Mouse (Mus musculus): Measurements from ENCODE around the gene Zfp189. TPM values are rescaled to one million over a fixed set of nuclear protein-coding genes. Genes with fewer than 3 reads are reported as not detected.
"Not testable (repeated sequence)": the region's sequence is repeated elsewhere in the genome, so short reads cannot be mapped to it uniquely, and the experiment has no call there.

The Zfp189 gene
- polyA plus RNA-seq, 1 experiment from 2014 or later: 11.8 TPM

DNA sequence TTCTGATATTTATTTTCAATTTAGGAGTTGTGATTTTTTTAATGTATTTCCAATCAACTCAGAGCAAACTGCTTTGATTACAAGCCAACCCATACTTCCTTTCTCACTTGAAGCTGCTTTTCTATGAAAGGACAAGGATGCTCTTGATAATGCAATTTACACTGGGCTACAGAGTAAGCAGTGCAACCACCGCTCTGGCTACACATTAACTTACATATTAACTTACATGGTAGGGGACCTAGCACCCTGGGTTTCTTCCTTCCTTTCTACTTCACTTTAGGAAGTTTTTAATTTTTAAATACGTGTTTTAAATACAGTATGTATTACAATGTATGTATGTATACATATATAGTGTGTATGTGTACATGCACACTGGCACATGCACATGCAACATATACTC lies 11.8 kb upstream of the Zfp189 start:
- no peaks in the 10 kb centered on the region for H3K4me1 ChIP-seq (replicated peaks)
- ATAC-seq (ENCODE audit: low FRiP score, low read depth): no peak
- 91% methylated on average over 2 of the region's 2 CpGs for WGBS

DNA sequence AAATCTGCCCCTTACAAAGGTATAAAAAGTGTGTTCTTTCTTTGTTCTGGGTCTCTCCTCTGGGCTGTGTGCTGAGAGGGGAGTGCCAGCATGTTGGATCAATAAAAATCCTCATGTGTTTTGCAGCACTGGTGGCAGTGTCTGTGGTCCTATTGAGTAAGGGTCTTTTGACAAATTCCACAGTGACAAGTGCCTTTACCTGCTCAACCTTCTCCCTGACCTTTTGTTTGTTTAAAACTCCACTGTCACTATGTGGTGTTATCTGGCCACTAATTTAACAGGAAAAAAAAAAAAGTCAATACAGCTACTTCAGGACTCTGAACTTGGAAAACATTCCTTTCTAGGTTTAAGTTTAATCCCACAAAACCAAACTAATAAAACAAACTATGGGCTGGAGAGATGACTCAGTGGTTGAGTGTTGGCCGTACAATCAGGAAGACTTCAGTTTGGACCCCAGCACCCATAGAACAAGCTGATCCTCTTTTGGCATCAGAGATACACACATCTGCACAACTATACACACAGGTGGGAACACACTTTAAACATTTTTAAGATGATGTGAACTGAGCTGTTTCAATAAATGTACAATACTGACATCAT lies 10.6 kb upstream of the Zfp189 start:
- not testable (repeated sequence) for ATAC-seq (ENCODE audit: low FRiP score, low read depth)

More for the DNA sequence above, 11.8 kb upstream of the Zfp189 start:
- no peak overlapping the region for H3K4me3 ChIP-seq
- peaks cover 24% of the 10 kb centered on the region for H3K36me3 ChIP-seq
- H3K27me3 ChIP-seq: no peaks in the 10 kb centered on the region
- no peaks in the 10 kb centered on the region for H3K9me3 ChIP-seq
- H3K27ac ChIP-seq (replicated peaks): no peak overlapping the region
- no peak overlapping the region for H3K9ac ChIP-seq
- no peak overlapping the region for H3K4me2 ChIP-seq

DNA sequence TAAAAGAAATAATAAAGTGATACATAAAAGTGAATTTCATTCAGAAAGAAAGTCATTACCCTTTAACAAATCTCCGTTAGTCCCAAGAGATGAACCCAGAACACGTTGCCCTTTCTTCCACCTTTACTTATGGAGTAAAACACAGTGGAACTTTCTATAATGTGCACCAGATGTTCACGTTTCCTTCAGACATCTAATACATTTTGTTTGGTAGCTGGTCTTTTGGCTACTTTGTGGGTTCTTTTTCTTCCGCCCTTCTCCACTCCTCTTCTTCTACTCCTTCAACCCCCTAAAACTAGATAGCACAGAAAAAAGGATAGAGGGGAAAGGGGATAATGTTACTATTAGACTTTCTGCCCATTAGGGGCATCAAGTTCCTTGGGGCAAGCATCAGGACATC lies 8.3 kb upstream of the Zfp189 start:
- Histone ChIP-seq H3K36me3 (peaks cover 28% of the 10 kb centered on the region), H3K27me3 (no peaks in the 10 kb centered on the region), H3K4me2 (no peak overlapping the region), H3K27ac (replicated peaks) (no peak overlapping the region), H3K4me3 (no peak overlapping the region), H3K4me1 (replicated peaks) (no peaks in the 10 kb centered on the region), H3K9ac (no peak overlapping the region), H3K9me3 (no peaks in the 10 kb centered on the region)
- 90% methylated on average over 4 of the region's 4 CpGs for WGBS
- ATAC-seq (ENCODE audit: low FRiP score, low read depth): no peak

More for the DNA sequence above, 10.6 kb upstream of the Zfp189 start:
- H3K9me3 ChIP-seq; H3K4me2 ChIP-seq; H3K4me3 ChIP-seq; H3K9ac ChIP-seq; H3K27me3 ChIP-seq; H3K4me1 ChIP-seq (replicated peaks); H3K27ac ChIP-seq (replicated peaks): not testable (repeated sequence)
- peaks cover 28% of the 10 kb centered on the region for H3K36me3 ChIP-seq
- 89% methylated on average over 1 of the region's 1 CpGs for WGBS

DNA sequence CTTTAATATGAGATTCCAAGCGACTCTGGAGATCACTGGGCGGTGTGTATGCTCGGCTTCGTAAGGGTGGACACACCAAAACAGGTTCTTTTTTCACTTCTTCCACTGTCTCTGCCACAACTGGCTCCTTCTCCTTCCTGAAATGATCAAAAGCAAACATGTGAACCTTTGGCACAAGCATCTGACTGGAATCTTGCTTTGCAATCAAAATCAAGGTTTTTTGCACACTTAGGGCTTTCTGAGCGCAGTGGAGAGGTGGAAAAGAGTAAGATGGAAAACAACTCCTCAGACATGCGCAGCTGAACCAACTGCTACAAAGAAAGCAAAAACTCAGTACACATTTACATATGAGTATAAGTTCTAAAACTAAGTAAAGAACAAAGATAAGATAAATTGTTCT lies 6.5 kb upstream of the Zfp189 start:
- no peak for ATAC-seq (ENCODE audit: low FRiP score, low read depth)
- H3K4me3 ChIP-seq: no peak overlapping the region
- over 99% methylated on average over 6 of the region's 6 CpGs for WGBS

DNA sequence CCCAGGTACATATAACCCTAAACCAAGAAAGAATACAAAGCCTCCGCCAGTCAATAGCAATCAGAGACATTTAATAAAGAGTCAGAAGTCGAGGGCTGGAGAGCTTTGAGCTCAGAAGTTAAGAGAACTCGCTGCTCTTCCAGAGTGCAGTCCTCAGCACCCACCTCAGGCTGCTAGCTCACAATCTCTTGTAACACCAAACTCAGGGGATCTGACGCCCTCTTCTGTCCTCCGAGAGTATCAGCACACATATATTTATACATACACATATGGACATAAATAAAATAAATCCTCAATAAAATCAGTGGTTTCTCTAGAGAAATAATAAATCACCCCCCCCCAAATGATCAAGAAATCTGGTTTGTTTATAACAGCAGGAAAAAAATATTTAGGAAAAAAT lies 1.5 kb upstream of the Zfp189 start:
- WGBS: 75% methylated on average over 5 of the region's 5 CpGs
- no peaks in the 10 kb centered on the region for H3K27me3 ChIP-seq
- peaks cover 12% of the 10 kb centered on the region for H3K36me3 ChIP-seq
- H3K4me3 ChIP-seq: 0 out of 2 replicates have a peak overlapping the region, but pooled peaks have one; percentile 14
- no peaks in the 10 kb centered on the region for H3K9me3 ChIP-seq
- H3K9ac ChIP-seq: no peak overlapping the region
- ATAC-seq (ENCODE audit: low FRiP score, low read depth): no peak
- H3K27ac ChIP-seq (replicated peaks): no peak overlapping the region
- H3K4me2 ChIP-seq: peak overlapping the region; percentile 78
- peaks cover 39% of the 10 kb centered on the region for H3K4me1 ChIP-seq (replicated peaks)

More for the DNA sequence above, 6.5 kb upstream of the Zfp189 start:
- Histone ChIP-seq H3K27me3 (no peaks in the 10 kb centered on the region), H3K9ac (no peak overlapping the region), H3K4me2 (no peak overlapping the region), H3K27ac (replicated peaks) (no peak overlapping the region), H3K4me1 (replicated peaks) (peaks cover 9% of the 10 kb centered on the region), H3K9me3 (no peaks in the 10 kb centered on the region), H3K36me3 (peaks cover 28% of the 10 kb centered on the region)

DNA sequence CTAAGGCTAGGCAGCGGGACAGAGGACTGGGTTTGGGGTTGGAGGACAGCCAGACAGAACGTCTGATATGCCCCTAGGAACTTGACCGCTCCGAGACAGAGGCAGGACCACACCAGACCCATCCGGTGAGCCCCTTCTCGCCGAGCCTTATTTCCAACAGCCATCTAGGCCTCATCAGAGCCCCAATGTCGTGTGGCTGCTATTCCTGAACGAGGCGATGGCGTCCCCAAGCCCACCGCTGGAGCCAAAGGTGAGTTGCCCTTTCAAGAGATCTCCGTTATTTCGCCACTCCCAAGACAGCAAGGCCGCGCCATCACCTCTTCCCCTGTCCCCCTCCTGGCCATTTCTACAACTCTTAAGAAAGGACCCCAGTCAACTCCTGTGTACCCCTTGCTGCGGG lies 370 bp downstream of the Zfp189 start:
- peaks cover 24% of the 10 kb centered on the region for H3K36me3 ChIP-seq
- no peaks in the 10 kb centered on the region for H3K27me3 ChIP-seq
- WGBS: under 1% methylated on average over 17 of the region's 17 CpGs
- H3K9ac ChIP-seq: peak overlapping the region; percentile 66
- no peak; the same call in 1 of the 2 replicates for ATAC-seq (ENCODE audit: low FRiP score, low read depth)
- H3K4me3 ChIP-seq: peak overlapping the region; percentile 74
- H3K4me1 ChIP-seq (replicated peaks): peaks cover 39% of the 10 kb centered on the region
- no peaks in the 10 kb centered on the region for H3K9me3 ChIP-seq
- H3K4me2 ChIP-seq: peak overlapping the region; percentile 78
- peak overlapping the region; percentile 70 for H3K27ac ChIP-seq (replicated peaks)

DNA sequence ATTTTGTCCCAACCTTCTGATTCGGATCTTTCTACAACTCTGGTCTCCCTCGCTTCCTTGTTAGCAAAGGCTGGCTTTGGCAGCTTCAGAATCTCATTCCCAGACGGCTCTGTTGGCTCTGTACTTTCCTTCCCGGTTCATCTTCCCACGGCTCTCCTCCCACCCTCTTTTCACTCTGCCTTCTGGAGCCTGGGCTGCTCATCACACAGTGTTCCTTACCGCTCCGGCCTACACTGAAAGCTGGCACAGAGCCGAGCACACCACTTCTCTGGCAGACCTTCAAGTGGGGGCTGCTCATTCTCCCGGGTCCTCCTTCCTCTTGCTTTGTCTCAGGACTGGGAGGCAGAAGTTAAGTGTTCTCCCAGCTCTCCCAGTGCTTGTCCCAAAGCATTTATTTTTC lies 1.6 kb downstream of the Zfp189 start:
- Histone ChIP-seq H3K4me1 (replicated peaks) (peaks cover 39% of the 10 kb centered on the region), H3K4me3 (peak overlapping the region; percentile 74; the same call in 1 of the 2 replicates), H3K9me3 (no peaks in the 10 kb centered on the region), H3K27me3 (no peaks in the 10 kb centered on the region), H3K9ac (no peak overlapping the region), H3K4me2 (peak overlapping the region; percentile 78), H3K27ac (replicated peaks) (no peak overlapping the region), H3K36me3 (peaks cover 27% of the 10 kb centered on the region)
- WGBS: 69% methylated on average over 9 of the region's 9 CpGs
- no peak for ATAC-seq (ENCODE audit: low FRiP score, low read depth)

DNA sequence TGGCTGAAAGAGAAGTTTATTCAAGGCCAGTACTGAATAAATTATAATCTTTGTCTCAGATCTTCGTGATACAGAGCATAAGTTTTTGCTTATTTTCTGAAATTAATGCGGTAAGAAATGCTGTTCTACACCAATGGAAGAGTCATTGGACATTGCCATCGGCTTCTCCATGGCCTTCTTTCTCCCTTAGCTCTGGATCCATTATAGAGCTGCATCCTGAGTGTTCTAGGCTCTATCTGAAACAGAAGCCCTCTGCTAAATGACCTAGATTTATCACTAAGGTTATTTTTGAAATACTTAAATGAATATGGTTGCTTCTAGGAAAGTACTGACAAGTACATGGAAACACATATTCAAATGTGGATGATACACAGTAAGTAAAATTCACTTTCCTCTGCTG lies 14.1 kb downstream of the Zfp189 start:
- Histone ChIP-seq H3K9me3 (0 out of 2 replicates have a peak, but pooled peaks cover 4% of the 10 kb centered on the region), H3K27ac (replicated peaks) (no peak overlapping the region), H3K4me1 (replicated peaks) (no peaks in the 10 kb centered on the region), H3K4me3 (no peak overlapping the region), H3K27me3 (no peaks in the 10 kb centered on the region), H3K9ac (no peak overlapping the region), H3K36me3 (peaks cover 30% of the 10 kb centered on the region), H3K4me2 (no peak overlapping the region)
- WGBS: 91% methylated on average over 3 of the region's 3 CpGs
- ATAC-seq (ENCODE audit: low FRiP score, low read depth): no peak

DNA sequence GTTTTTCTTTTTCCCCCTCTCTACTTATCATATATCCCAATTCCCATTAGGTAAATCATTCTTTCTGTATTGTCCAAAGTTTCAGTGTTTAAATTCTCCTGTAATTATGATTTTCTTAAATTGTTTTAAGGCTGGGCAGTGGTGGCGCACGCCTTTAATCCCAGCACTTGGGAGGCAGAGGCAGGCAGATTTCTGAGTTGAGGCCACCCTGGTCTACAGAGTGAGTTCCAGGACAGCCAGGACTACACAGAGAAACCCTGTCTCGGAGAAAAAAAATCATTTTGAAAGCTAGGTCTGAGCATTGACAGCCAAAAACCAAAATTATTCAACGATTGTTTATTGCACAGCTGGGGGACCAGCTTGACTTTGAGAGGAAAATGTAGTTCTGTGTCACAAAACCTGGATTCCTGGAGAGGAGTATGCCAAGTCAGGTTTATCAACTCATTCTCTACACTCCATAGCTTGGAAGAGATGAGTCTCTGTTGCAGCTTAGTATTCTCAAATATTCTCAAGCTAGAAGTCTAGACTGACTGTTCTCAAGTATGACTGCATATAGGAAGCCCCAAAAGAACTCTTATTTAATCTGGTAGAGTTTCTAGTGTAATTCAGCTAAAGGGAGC lies 14.8 kb downstream of the Zfp189 start:
- WGBS: 96% methylated on average over 4 of the region's 4 CpGs
- Histone ChIP-seq H3K9me3 (no peaks in the 10 kb centered on the region), H3K4me2 (no peak overlapping the region), H3K9ac (no peak overlapping the region), H3K4me3 (no peak overlapping the region), H3K27me3 (no peaks in the 10 kb centered on the region), H3K36me3 (peaks cover 23% of the 10 kb centered on the region), H3K27ac (replicated peaks) (no peak overlapping the region), H3K4me1 (replicated peaks) (no peaks in the 10 kb centered on the region)
- no peak for ATAC-seq (ENCODE audit: low FRiP score, low read depth)

DNA sequence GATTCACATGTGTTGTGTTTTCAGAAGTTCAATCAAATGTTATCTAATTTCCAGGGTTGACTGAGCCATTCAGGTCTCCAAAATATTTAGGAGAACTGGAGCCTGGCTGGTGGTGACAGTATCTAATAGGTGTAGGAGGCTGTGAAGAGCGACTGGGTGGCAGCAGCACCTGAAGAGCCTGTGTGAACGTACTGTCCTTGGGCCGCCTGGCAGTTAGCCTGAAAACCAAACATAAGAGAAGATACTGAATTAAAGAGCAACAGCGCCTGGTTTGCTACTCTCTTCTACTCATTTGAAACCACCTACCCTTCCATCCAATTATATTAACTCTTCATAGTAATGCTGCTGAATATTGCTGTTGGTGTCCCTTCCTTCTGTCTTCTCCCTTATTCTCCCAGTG lies 15.7 kb downstream of the Zfp189 start:
- H3K27me3 ChIP-seq: no peaks in the 10 kb centered on the region
- H3K9ac ChIP-seq: no peak overlapping the region
- H3K4me1 ChIP-seq (replicated peaks): no peaks in the 10 kb centered on the region
- 92% methylated on average over 4 of the region's 4 CpGs for WGBS
- H3K27ac ChIP-seq (replicated peaks): no peak overlapping the region
- peaks cover 18% of the 10 kb centered on the region for H3K36me3 ChIP-seq
- no peak overlapping the region for H3K4me3 ChIP-seq
- H3K4me2 ChIP-seq: no peak overlapping the region
- no peak for ATAC-seq (ENCODE audit: low FRiP score, low read depth)
- H3K9me3 ChIP-seq: no peaks in the 10 kb centered on the region

DNA sequence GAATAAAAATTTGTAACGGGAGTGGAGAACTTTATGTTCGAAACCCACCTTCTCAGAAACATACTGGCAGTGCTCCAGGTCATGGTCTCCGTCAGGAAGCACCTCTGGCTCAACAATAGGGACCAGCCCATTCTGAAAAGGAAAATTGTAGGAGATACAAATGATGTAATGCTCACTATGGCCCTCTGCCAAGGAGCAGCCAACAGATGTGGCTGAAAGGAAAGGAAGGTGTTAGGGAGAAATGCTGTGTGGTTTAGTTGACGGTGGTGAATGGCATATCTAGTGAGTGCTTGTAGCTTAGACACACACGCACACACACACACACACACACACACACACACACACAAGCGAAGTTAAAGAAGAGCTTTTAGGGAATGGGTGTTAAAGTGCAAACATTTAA lies 18.7 kb downstream of the Zfp189 start:
- 72% methylated on average over 6 of the region's 6 CpGs for WGBS
- Histone ChIP-seq H3K9ac (no peak overlapping the region), H3K4me2 (no peak overlapping the region), H3K27ac (replicated peaks) (no peak overlapping the region), H3K9me3 (no peaks in the 10 kb centered on the region), H3K4me1 (replicated peaks) (no peaks in the 10 kb centered on the region), H3K27me3 (no peaks in the 10 kb centered on the region), H3K36me3 (0 out of 2 replicates have a peak, but pooled peaks cover 4% of the 10 kb centered on the region), H3K4me3 (no peak overlapping the region)
- ATAC-seq (ENCODE audit: low FRiP score, low read depth): no peak

DNA sequence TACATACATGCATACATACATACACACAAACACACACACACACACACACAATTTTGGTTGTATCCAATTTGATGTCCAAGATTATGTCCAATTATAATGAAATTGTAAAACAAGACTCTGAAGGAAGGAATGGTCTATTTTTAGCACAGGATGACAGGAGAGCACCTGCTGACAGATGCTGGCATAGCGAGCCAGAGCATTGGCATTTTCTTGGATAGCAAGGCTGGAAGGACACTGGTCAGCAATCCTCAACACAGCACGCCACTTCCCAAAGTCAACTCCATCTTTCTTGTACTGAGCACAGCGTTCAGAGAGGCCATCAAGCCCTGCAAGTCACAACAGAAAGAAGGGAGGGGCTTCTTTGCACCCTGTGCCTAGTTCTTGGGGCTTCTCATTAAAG lies 20.0 kb downstream of the Zfp189 start:
- WGBS: 81% methylated on average over 3 of the region's 3 CpGs
- Histone ChIP-seq H3K4me2 (no peak overlapping the region), H3K4me3 (no peak overlapping the region), H3K27me3 (no peaks in the 10 kb centered on the region), H3K36me3 (no peaks in the 10 kb centered on the region), H3K9ac (no peak overlapping the region), H3K27ac (replicated peaks) (no peak overlapping the region), H3K4me1 (replicated peaks) (no peaks in the 10 kb centered on the region), H3K9me3 (no peaks in the 10 kb centered on the region)
- no peak for ATAC-seq (ENCODE audit: low FRiP score, low read depth)
